Mouse (Mus musculus) testis, postnatal 14 days (tissue): ENCODE measurements around the gene Oscp1.

Experiments used
- DNase-seq: peaks from one replicate; pipeline ENCODE4 v3.0.0; 2021; ENCODE audit warnings: low spot score

Oscp1 gene

DNA sequence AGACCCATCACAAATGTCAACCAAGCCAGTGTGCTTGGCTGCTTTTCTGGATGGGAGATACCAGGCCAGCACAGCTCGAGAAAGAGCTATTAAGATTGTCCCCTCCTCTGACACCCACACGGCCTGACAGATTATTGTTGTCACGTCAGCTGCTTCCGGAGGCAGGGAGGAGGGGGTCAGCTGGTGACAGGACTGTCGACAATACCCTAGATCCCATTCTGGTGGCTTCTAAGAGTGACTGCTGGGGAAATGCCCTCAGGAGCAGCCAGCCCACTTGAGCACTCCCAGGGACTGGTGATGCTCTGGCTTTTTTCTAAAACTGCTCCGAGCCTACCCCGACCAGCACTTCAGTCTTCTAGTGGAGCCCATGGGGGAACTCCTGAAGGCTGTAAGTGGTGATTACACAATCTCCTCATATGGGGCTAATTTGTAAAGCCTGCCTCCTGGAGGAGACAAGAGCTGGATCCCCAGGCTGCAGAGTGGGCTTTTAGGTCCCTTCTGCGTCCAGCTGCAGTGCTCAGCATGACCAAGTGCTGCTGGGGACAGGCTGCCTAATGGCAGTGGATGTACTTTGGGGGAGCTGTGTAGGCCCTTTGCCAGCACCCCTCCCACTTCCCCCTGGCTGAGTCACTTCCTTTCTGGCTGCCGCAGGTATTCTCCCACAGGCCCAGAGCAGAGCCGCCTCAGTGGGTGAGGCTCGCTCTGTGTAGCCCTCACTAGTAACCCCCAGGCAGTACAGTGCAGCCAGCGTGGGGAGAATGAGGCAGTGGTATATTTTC, 52.2 kb downstream of the Oscp1 start:
- peak; percentile 52 for DNase-seq

DNA sequence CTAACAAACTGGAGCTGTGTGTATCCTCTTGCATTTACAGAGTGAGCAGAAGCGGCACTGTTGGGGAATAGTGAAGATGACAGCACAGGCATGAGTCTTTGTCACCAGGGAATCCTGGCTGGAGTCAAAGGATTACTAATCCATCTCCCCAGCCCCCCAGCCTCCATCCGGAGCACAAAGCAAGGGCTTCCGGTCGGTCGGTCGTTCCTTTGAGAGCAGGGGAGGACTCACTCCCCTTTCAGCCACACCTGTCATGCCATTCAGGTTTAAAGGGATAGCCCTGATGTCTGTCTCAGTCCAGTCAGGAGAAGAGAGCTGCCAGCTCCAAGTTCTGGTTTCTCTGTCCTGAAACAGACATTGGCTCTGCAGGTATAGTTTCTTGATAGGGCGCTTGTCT, 52.8 kb downstream of the Oscp1 start:
- no peak for DNase-seq

DNA sequence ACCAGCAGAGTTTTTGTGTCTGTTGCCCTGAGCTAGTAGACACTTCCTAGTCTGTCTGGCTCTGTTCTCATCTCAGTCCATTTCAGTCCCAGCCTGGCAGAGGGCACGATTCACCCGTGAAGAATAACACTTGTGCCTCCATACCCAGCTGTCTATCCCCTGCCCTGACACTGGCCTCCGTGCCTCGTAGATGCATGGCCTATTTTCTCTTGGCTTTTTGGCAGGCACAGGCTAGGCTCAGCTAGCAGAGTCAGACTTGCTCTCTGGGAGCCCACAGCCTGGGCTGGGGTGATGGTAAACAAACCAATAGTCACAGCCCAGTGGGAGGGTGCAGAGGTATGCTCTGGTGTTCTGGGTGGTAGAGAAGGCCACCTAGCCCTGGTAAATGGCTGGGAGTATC, 54.9 kb downstream of the Oscp1 start:
- no peak for DNase-seq

DNA sequence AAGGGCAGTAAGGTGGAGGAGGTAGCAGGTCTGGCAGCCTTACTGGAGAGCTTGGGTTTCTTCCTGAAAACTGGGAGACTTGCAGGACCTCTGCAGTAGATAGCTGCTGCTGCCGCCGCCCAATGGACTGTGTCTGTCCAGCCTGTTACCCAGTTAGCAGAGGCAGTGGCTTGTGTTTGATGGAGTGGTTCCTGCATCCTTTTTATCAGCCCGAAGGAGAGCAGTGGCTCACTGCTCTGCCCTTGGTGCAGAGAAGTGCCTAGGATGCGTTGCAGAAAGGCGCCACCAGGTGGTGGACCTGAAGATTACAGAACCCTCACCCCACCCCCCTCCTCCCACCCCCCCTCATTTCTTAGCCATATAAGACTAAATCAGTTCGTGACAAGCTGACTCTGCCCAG, 55.6 kb downstream of the Oscp1 start:
- DNase-seq, result no peak

DNA sequence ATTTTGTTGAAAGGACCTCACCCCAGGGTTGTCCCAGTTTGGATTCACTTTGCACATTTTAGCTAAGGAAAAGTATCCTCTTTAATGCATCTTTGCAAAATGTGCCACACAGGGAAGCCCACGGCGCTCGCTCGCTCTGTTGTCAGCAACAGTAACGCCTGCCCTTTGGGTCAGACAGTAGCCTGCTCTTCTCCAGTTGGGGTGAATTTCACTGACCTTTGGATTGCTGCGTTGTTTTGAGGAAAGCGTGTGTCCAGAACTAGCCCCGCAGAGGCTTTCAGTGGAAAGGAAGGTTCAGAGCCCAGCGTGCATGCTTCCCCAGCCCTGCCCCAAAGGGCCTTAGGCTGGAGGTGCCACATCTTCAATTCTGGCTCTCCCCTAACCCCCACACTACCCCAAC, 57.0 kb downstream of the Oscp1 start:
- no peak for DNase-seq

DNA sequence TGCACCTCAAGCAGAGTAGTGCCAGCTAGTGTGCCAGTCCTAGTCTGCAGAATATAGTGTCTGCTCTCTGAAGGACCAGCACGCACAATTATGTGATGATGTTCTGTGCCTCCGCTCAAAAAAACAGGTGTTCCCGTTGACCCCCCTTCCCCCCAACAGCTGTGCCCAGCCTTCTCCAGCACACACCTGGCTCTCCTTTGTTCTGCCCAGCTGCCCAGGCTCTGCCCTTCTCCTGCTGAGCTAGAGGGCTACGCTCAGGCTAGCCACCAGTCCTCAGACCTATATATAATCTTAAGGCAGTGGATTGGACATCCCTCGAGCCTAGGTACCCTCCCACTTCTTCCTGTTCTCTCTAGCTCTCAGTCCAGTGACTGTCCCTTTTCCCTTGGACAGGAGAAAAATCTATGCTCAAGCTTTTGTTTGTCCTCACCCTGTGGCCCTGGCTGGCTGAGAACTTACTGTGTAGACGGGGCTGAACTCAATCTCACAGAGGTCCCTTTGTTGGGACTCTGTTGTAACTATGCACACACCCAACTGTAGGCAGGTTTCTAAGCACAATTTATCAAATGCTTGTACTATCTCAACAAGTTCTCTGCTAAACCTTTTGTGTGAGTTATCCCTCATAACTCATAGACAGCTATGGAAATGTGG, 57.6 kb downstream of the Oscp1 start:
- no peak for DNase-seq

DNA sequence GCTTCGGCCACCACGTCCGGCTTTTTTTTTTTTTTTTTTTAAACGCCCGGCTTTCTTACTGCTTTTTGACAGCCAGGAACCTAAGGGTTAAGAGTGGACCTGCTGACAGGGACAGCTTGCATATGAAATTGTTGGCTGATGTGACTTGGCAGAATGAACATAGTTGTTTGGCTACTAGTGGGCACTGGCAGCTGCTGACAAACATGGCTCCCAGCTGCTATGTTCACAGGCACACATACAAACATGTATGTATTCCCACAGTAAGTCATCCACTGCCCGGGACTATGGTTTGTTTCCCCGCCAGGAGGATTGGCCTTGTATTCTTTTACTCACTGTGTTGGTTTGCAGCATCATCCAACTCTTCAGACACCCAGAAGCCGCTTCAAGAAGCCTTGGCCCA, 58.8 kb downstream of the Oscp1 start:
- DNase-seq, result no peak

DNA sequence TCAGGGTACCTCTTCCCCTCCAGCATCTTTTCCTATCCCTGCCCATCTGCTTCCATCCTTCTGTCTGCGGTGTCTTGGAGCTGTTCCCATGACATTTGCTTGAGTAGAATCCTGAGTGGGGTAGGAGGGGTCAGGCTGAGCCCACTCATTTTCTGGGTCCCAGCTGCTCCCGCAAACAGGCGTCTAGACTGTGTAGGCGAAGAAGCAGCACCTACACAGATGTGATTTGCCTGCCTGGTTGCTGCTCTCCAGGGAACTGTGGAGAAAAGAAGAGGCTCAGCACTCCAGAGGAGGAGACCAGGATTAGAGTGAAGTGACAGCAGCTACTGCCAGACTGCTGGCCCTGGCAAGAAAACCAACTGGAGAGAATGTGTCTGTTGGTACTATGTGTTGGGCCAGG, 60.3 kb downstream of the Oscp1 start:
- DNase-seq, result no peak

DNA sequence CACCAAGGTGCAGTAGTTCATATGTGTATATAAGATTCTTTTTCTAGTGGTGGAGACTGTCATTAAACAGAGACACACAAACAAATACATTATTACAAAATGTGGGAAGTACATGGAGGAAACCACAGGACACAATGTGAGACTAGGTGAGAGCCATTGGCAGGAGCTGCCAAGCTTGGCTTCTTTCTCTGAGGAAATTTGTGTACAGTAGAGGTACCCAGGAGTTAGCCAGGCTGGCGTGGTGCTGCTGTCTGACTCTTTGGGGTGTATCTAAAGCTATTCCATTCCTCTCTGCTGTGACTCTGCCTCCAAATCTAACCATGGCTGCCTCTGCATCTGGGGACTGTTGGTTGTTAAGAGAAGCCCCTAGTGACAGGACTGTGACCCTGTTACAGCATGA, 60.7 kb downstream of the Oscp1 start:
- DNase-seq, result no peak

DNA sequence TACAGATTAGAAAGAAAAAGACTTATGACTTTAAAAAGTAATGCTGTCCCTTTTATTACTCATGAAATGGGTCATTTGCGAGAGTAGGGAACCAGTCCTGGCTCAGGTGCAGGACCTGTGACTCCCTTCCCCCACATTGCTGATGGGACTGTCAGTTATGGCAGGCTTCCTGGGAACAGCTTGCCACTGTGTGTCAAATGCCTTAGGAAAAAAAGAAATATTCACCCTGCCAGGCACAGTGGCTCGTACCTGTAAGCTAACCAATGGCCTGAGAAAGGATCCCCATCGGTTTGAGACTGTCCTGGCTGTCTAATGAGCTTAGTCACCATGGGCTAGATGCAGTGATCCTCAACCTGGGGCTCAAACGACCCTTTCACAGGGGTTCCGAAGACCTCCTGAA, 61.7 kb downstream of the Oscp1 start:
- DNase-seq, result no peak

DNA sequence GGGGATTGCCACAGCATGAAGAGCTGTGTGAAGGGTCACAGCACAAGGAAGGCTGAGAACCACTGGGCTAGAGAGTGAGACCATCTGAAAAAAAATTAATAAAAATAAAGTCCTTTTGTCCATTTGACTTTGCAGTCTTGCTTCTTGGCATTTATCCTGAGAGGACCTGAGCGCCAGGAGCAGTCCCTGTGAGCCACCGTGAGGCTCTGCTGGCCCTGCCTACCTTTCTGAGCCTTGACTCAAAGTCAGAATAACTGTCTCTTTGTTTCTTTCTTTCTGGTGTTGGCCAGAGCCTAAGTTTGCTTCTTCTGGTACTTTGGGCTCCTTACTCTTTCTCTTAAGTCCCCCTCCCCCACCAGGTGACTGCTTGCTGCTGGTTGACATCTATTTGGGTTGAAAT, 62.1 kb downstream of the Oscp1 start:
- no peak for DNase-seq

DNA sequence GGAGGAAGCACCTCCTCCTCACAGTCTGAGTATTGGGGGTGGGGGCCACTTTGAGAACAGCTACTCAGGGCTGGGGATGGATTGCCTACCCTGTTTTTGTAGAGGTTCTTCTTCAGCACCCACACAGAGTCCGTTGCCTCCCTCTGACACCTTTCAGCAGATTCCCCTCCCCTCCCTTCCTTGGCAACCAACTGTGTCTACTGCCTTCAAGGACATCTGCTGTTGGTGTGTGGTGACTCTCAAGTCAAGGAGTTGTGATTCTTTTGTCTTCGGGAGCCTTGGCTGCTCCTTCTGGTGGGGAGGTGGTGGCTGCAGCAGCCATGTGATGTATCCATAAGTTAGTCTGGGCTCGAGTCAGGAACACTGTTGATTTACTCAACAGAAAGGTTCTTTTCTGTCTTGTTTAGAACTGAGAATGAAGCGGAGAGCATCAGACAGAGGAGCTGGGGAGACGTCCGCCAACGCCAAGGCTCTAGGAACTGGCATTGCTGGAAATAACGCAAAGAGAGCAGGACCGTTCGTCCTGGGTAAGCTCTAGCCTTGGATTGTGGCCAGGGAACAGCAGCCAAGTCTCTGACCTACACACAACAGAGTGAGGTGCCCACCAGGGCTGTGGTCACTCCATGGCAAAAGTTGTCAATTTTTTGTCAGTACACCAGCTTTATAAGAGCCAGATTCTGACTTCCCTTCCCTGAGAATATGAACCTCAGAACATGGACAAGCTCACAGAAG, 65.1 kb downstream of the Oscp1 start:
- DNase-seq, result no peak

DNA sequence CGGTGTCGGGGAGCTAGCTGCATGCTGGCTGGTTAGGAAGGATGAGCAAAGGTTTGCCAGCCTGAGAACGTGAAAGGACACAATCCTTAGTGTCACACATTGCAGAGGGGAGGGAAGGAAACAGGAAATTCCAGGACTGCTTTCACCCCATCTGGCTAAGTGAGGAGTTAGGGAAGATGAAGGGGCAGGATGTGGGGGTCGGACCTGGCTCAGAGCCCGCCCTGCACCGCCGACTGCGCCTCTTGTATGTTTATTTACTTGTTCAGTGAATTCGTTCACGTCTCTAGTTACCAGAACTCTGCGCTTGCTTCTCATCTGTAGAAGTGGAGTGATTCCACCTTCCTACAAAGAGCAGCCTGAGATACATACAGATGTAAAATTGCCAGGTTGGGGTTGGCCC, 72.1 kb downstream of the Oscp1 start:
- no peak for DNase-seq

DNA sequence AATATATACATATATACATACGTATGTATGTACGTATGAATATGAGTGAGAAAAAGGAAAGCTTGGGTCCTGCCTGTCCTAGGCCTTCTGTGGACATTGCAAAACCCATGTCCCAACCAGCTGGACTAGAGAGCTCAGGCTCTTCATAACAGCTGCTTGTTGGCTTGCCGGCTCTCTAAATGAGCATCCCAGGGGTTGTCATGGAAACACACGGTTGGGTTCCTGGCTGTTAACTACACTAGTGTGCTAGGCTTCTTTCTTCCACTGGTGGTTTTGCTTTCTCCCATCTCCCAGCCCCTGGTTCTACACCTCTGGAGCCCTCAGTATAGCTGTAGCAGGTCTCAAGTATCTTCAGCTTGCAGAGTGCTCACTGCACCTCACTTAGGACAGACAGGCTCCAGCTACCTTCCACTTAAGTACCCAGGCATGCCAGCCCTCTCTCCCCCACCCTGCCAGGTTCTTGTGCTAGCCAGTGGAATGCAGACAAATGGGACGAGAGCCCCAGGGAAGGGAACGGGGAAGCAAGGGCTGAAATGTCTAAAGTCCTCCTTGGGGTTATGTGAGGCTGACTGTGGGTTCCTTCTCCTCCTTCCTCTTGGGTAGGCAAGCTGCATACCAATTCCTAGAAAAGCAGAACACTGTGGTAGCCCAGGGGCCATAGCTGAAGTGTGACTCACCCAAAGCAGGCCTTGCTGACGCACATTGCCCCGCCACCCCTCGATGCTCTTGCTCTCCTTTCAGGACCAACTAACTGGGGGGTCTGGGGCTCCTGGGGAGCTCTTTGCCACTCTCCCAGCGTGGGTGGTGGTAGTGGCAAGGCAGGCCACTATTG, 73.1 kb downstream of the Oscp1 start:
- no peak for DNase-seq

DNA sequence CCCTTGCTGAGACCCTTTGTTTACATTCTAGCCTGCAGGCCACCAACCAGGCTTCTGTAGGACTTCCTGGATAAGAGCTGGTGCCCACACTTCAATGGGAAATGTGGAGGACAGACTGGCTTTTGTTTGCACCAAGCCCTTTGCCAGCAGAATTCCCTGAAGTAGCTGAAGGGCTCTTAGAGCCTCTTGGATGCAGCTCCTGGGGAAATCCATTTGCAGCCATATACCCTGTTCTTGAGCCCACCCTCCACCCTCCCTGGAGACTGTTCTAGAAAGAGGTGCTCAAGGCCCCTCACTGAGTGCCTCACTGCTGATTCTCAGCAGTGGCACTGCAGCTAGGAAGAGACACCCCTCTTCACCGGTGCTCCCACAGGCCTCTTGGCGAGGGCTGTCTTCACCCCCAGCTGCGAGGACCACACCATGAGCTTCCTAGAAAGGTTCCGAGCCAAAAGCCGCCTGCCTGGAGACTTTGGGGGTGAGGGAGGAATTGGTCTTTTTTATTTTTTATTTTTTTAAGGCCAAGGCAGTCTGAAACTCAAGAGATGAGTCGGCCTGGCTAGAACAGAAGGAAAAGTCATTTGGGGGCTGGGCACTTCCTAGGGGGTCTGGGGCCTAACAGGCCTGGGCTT, 74.4 kb downstream of the Oscp1 start:
- no peak for DNase-seq

DNA sequence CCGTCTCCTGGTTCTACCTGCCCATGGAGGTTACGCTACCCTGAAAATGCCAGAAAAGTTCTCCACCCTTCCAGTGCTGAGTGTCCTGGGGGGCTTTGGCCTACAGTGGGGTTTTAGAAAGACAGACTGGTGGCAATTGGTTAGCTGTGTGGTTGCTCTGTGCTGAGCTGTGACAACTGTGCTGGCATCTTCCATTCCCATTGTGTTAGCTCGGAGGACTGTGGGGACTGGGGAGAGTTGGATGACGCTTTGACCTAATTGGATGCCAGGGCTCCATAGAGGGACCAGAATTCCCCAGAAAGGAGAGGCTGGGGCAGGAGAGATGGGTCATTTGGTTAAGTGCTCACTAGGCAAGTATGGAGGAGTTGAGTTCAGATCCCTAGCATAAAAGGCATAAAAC, 75.9 kb downstream of the Oscp1 start:
- no peak for DNase-seq

DNA sequence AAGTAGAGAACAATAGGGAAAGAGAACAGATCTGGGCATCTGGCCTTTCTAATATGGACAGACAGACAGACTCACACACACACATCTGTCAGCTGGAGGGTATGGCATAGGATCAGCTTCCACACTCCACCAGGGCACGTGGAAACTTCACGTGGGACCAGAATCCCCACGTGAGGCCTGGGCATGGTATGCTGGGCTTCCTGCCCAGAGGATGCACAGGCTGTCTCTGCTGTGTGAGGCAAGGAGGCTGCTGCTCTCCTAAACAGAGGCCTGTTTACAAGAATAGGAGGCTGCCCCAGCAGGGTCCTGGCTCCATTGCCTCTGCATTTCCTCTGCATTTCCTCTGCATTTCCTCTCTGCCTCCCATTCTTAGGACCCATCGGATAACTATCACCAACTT, 76.3 kb downstream of the Oscp1 start:
- no peak for DNase-seq

DNA sequence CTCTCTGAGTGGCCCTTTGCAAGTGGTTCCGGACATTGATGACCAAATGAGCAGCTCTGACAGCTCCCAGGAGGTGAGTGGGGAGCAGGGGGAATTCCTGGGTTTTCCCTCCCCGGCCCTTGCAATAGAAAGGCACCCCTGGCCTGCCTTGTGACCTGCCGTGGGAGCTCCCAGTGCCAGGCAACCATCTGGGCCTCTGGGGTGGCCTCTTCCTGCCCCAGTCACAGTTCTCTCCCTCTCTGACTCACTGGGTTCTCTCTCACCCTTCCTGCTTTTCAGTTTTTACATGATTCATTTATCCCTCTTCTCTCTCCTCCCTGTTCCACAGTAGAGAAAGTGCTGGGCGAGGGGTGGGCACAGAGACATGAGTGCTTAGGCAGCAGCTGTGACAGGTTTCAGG, 79.4 kb downstream of the Oscp1 start:
- no peak for DNase-seq

DNA sequence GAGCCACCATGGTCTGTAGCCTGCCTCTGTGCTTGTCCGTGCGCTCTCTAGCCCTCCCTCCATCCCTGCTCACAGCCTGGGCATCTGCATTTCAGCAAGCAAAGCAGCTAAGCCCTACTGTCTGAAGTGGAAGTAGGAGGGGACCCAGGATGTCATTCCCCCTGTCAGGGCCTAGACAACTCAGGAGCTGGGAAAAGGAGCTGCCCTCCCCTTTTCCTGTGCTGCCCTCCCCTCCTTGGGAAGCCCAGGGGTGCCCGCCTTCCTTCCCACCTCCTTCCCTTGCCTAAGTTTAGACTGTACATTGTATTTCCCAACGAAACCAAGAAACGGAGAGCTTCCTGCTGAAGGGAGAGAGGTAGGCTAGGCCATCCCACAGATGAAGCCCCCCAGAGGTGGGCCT, 82.7 kb downstream of the Oscp1 start:
- no peak for DNase-seq
